In the genomic region with DNA sequence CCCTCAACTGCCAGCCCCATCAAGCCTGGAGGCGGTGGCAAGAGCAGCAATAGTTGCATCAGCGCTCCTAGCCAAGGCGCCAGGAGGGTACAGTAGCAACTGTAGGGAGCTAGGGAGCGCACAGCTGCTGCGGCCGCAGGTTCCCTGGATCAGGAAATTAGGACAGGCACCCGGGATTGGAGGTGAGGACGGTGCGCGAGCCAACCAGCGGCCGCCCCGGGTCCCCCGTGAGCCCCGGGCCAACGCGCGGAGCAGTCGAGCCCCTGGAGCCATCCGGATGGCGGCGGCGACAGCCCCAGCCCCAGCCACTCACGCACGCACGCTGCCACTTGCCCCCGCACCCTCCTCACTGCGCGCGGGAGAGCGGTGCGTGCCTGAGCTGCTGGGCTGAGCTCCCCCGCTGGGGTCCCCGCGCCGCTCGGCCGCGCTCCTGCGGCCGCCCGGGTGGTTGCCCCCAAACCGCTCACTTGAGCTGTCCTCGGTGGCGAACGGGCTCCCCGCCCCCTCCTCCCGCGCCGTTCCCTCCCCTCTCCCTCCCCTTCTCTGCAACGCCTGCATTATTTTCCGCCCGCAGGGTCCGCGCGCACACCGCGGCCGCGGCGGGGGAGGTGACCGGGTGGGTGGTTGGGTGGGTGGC, we compare ENCODE assay signal across 8 mouse cellular contexts. TPM values are rescaled to one million over a fixed set of nuclear protein-coding genes. Genes with fewer than 3 reads are reported as not detected.
DNase-seq lines count a peak whose midpoint lies in the region; ATAC-seq and TF ChIP-seq lines count a peak whose summit lies in the region.

No protein-coding gene starts in this region.

- peak overlapping the region; percentile 94 for H3K4me2 ChIP-seq in forebrain, embryonic 11.5 days (ENCODE audit: low read depth, low read length, severe bottlenecking)
- peak overlapping the region; percentile 88 for H3K4me2 ChIP-seq in heart, embryonic 13.5 days
- H3K4me2 ChIP-seq in liver, embryonic 11.5 days: peak overlapping the region; percentile 68
- H3K4me2 ChIP-seq in neural tube, embryonic 12.5 days (replicated peaks): peak overlapping the region; percentile 86

- DNase-seq in thymus, adult 2 months: peak; percentile 1
- no peak for DNase-seq in thymus, postnatal 0 days (ENCODE audit: low spot score)
- peak; percentile 86 for DNase-seq in forebrain, embryonic 11.5 days (ENCODE audit: low spot score)
- DNase-seq in kidney, postnatal 10 days: peak; percentile 80
- peak; percentile 56 for DNase-seq in liver, embryonic 11.5 days (ENCODE audit: low spot score)
- DNase-seq in thymus, postnatal 36 days: peak; percentile 4 to 19

- ATAC-seq in forebrain, embryonic 11.5 days (replicated peaks; ENCODE audit: low FRiP score): peak; percentile 75
- ATAC-seq in heart, embryonic 13.5 days (ENCODE audit: extremely low read depth, insufficient number of reproducible peaks, low FRiP score, low TSS enrichment): peak; percentile 26; the same call in 1 of the 2 replicates
- ATAC-seq in liver, embryonic 11.5 days (replicated peaks; ENCODE audit: low FRiP score): peak; percentile 65
- peak; percentile 78 for ATAC-seq in neural tube, embryonic 12.5 days (ENCODE audit: low FRiP score, low read depth)

- peak overlapping the region; percentile 73 for H3K9ac ChIP-seq in forebrain, embryonic 11.5 days (ENCODE audit: low read length)
- H3K9ac ChIP-seq in heart, embryonic 13.5 days: peak overlapping the region; percentile 90
- H3K9ac ChIP-seq in liver, embryonic 11.5 days (ENCODE audit: low read depth, low read length): peak overlapping the region; percentile 50
- peak overlapping the region; percentile 68 for H3K9ac ChIP-seq in neural tube, embryonic 12.5 days

- H3K4me3 ChIP-seq in thymus, adult 2 months (ENCODE audit: control insufficient read depth, insufficient read depth, low read length): peak overlapping the region; percentile 28
- H3K4me3 ChIP-seq in forebrain, embryonic 11.5 days (ENCODE audit: low read depth, low read length): peak overlapping the region; percentile 69
- H3K4me3 ChIP-seq in heart, embryonic 13.5 days: peak overlapping the region; percentile 83
- H3K4me3 ChIP-seq in liver, embryonic 11.5 days (ENCODE audit: low read depth, low read length): peak overlapping the region; percentile 63
- H3K4me3 ChIP-seq in neural tube, embryonic 12.5 days: peak overlapping the region; percentile 69

- TF ChIP-seq CTCF in thymus, adult 2 months (IDR thresholded peaks at IDR 0.05; ENCODE audit: borderline replicate concordance, control insufficient read depth, extremely low read depth, insufficient read depth, low read length, poor library complexity): no peak

- TF ChIP-seq POLR2A in thymus, adult 2 months (IDR thresholded peaks at IDR 0.05; ENCODE audit: control insufficient read depth, extremely low read depth, insufficient read depth, low read length, poor library complexity): no peak

- H3K9me3 ChIP-seq in forebrain, embryonic 11.5 days (ENCODE audit: control insufficient read depth, low read length): no peaks in the 10 kb centered on the region
- no peaks in the 10 kb centered on the region for H3K9me3 ChIP-seq in heart, embryonic 13.5 days
- H3K9me3 ChIP-seq in liver, embryonic 11.5 days (ENCODE audit: control insufficient read depth, low read length): no peaks in the 10 kb centered on the region
- no peaks in the 10 kb centered on the region for H3K9me3 ChIP-seq in neural tube, embryonic 12.5 days

- peaks cover 22% of the 10 kb centered on the region; the same call in 1 of the 2 replicates for H3K27me3 ChIP-seq in thymus, adult 2 months (ENCODE audit: control insufficient read depth, insufficient read depth, low read length)
- H3K27me3 ChIP-seq in forebrain, embryonic 11.5 days (ENCODE audit: control insufficient read depth, insufficient read depth, low read length): peaks cover 7% of the 10 kb centered on the region; the same call in 1 of the 2 replicates
- H3K27me3 ChIP-seq in heart, embryonic 13.5 days (replicated peaks): peaks cover 33% of the 10 kb centered on the region
- peaks cover 48% of the 10 kb centered on the region for H3K27me3 ChIP-seq in liver, embryonic 11.5 days (replicated peaks; ENCODE audit: control insufficient read depth, insufficient read depth, low read length)
- H3K27me3 ChIP-seq in neural tube, embryonic 12.5 days (replicated peaks): no peaks in the 10 kb centered on the region

- WGBS in thymus, adult 2 months: 2% methylated on average over 61 of the region's 62 CpGs
- under 1% methylated on average over 51 of the region's 62 CpGs for WGBS in forebrain, embryonic 11.5 days
- under 1% methylated on average over 51 of the region's 62 CpGs for WGBS in heart, embryonic 13.5 days
- WGBS in liver, embryonic 11.5 days: under 1% methylated on average over 35 of the region's 62 CpGs
- under 1% methylated on average over 62 of the region's 62 CpGs for WGBS in neural tube, embryonic 12.5 days

- no peaks in the 10 kb centered on the region for H3K36me3 ChIP-seq in thymus, adult 2 months (ENCODE audit: control insufficient read depth, insufficient read depth, low read length)
- no peaks in the 10 kb centered on the region for H3K36me3 ChIP-seq in forebrain, embryonic 11.5 days (ENCODE audit: control insufficient read depth, insufficient read depth, low read length)
- no peaks in the 10 kb centered on the region for H3K36me3 ChIP-seq in heart, embryonic 13.5 days
- no peaks in the 10 kb centered on the region for H3K36me3 ChIP-seq in liver, embryonic 11.5 days (ENCODE audit: control insufficient read depth, insufficient read depth, low read length)
- H3K36me3 ChIP-seq in neural tube, embryonic 12.5 days: no peaks in the 10 kb centered on the region

- H3K27ac ChIP-seq in thymus, adult 2 months (ENCODE audit: control insufficient read depth, insufficient read depth, low read length): no peak overlapping the region
- H3K27ac ChIP-seq in forebrain, embryonic 11.5 days (ENCODE audit: low read depth, low read length): peak overlapping the region; percentile 46
- peak overlapping the region; percentile 85 for H3K27ac ChIP-seq in heart, embryonic 13.5 days (replicated peaks)
- H3K27ac ChIP-seq in liver, embryonic 11.5 days (ENCODE audit: low read depth, low read length): no peak overlapping the region; the same call in 1 of the 2 replicates
- peak overlapping the region; percentile 83 for H3K27ac ChIP-seq in neural tube, embryonic 12.5 days

- H3K4me1 ChIP-seq in thymus, adult 2 months (replicated peaks; ENCODE audit: control insufficient read depth, insufficient read depth, low read length): peaks cover 17% of the 10 kb centered on the region
- peaks cover 9% of the 10 kb centered on the region; the same call in 1 of the 2 replicates for H3K4me1 ChIP-seq in forebrain, embryonic 11.5 days (replicated peaks; ENCODE audit: control insufficient read depth, insufficient read depth, low read length)
- H3K4me1 ChIP-seq in heart, embryonic 13.5 days: peaks cover 24% of the 10 kb centered on the region
- peaks cover 2% of the 10 kb centered on the region for H3K4me1 ChIP-seq in liver, embryonic 11.5 days (replicated peaks; ENCODE audit: control insufficient read depth, insufficient read depth, low read length)
- H3K4me1 ChIP-seq in neural tube, embryonic 12.5 days: peaks cover 13% of the 10 kb centered on the region; the same call in 1 of the 2 replicates

RNA-seq across cellular contexts. Expression of gene Vldlr, which starts 0.6 kb away (rescaled TPM):
- 8.0 and 8.6 TPM in 2 replicates for polyA plus RNA-seq in thymus, adult 2 months (2012; rRNA removed)
- 2.3 and 2.4 TPM in 2 replicates for polyA plus RNA-seq in thymus, postnatal 0 days (2015; fragmentation: Nextera tagmentation; extraction: Ambion mirVana)
- 10.6 and 12.9 TPM in 2 replicates for polyA plus RNA-seq in forebrain, embryonic 11.5 days (2014; fragmentation: Nextera tagmentation; extraction: Ambion mirVana)
- 25.9 and 30.4 TPM in 2 replicates for polyA plus RNA-seq in heart, embryonic 13.5 days (2015; fragmentation: Nextera tagmentation; extraction: Ambion mirVana)
- polyA plus RNA-seq in liver, embryonic 11.5 days (2014; fragmentation: Nextera tagmentation; extraction: Ambion mirVana): 5.6 and 6.1 TPM in 2 replicates
- polyA plus RNA-seq in neural tube, embryonic 12.5 days (2016; fragmentation: Nextera tagmentation; extraction: Ambion mirVana): 15.8 and 15.9 TPM in 2 replicates

Comparison
In these comparisons a context has a peak if more than half of its experiments do, and no peak if none do; other contexts are left out.
1. H3K27ac ChIP-seq: peak in forebrain, embryonic 11.5 days (single experiment), heart, embryonic 13.5 days (single experiment) and neural tube, embryonic 12.5 days (single experiment); none in thymus, adult 2 months (single experiment) and liver, embryonic 11.5 days (single experiment).
2. H3K4me3 ChIP-seq: peak in every context shown above with its lines; median percentile 83 in heart, embryonic 13.5 days; 69 in forebrain, embryonic 11.5 days; 69 in neural tube, embryonic 12.5 days; 63 in liver, embryonic 11.5 days; 28 in thymus, adult 2 months.
3. ATAC-seq: peak in every context shown above with its lines; median percentile 78 in neural tube, embryonic 12.5 days; 75 in forebrain, embryonic 11.5 days; 65 in liver, embryonic 11.5 days; 26 in heart, embryonic 13.5 days.
4. Peak in every context shown above with its lines, with median percentiles within 50 percentile points of each other: H3K4me2 ChIP-seq and H3K9ac ChIP-seq.